Mouse (Mus musculus) embryonic facial prominence, embryonic 11.5 days (tissue): ENCODE measurements at regions not wholly inside any gene's neighbourhood (a gene's known extent, or its start where the extent isn't known, plus 50 kb on each side); places are given as distances from the start of the nearest gene placed in this dataset.
"Not testable (repeated sequence)": the region's sequence is repeated elsewhere in the genome, so short reads cannot be mapped to it uniquely, and the experiment has no call there.

Experiments used
- ATAC-seq: fragments of 200-750 bp; cut with Nextera tagmentation; replicated peaks from 2 replicates; pipeline ENCODE4 v1.8.0; 2017; ENCODE audit warnings: low read depth; ENCODE audit not compliant: insufficient number of reproducible peaks, low FRiP score, low TSS enrichment
- DNase-seq: peaks from one replicate; pipeline ENCODE4 v3.0.0-alpha.2; 2015; ENCODE audit warnings: low spot score
- H3K27ac ChIP-seq: fragments of 300-500 bp; sonication (generic); replicated peaks from 2 replicates; pipeline ENCODE4 v1.5.1; 2014; ENCODE audit warnings: mild to moderate bottlenecking, low read depth, low read length, control low read depth
- H3K27me3 ChIP-seq: fragments of 300-500 bp; sonication (generic); 2 replicates; pipeline ENCODE4 v1.6.1; 2014; ENCODE audit warnings: mild to moderate bottlenecking, low read length, moderate library complexity, mixed read lengths; ENCODE audit not compliant: control insufficient read depth, insufficient read depth
- H3K36me3 ChIP-seq: fragments of 300-500 bp; sonication (generic); replicated peaks from 2 replicates; pipeline ENCODE4 v1.6.1; 2014; ENCODE audit warnings: low read depth, mild to moderate bottlenecking, low read length, moderate library complexity, mixed read lengths; ENCODE audit not compliant: control insufficient read depth, insufficient read depth
- H3K4me1 ChIP-seq: fragments of 300-500 bp; sonication (generic); 2 replicates; pipeline ENCODE4 v1.6.1; 2014; ENCODE audit warnings: low read length, mixed read lengths; ENCODE audit not compliant: control insufficient read depth, insufficient read depth
- H3K4me2 ChIP-seq: fragments of 300-500 bp; sonication (generic); 2 replicates; pipeline ENCODE4 v1.6.1; 2014; ENCODE audit warnings: low read depth, mild to moderate bottlenecking, control low read depth, low read length, moderate library complexity
- H3K4me3 ChIP-seq: fragments of 300-500 bp; sonication (generic); 2 replicates; pipeline ENCODE4 v1.5.1; 2014; ENCODE audit warnings: low read depth, low read length, control low read depth
- H3K9ac ChIP-seq: fragments of 300-500 bp; sonication (generic); replicated peaks from 2 replicates; pipeline ENCODE4 v1.6.1; 2014; ENCODE audit warnings: mild to moderate bottlenecking, control low read depth, low read length
- H3K9me3 ChIP-seq: fragments of 300-500 bp; sonication (generic); replicated peaks from 2 replicates; pipeline ENCODE4 v1.6.1; 2016; ENCODE audit warnings: mild to moderate bottlenecking, low read length, inconsistent platforms, mixed read lengths; ENCODE audit not compliant: control insufficient read depth
- WGBS: fragments of 180-500 bp; shearing (Covaris S2); extraction: QIAGEN DNeasy Blood & Tissue Kit; methylation state at CpG from one replicate; pipeline ENCODE4 v1.1.7; 2014; 5-methylcytosine and 5-hydroxymethylcytosine counted together

- not testable (repeated sequence) for ATAC-seq, H3K4me1 ChIP-seq, H3K9me3 ChIP-seq, H3K27me3 ChIP-seq, DNase-seq, H3K4me3 ChIP-seq, H3K9ac ChIP-seq, H3K4me2 ChIP-seq, H3K36me3 ChIP-seq, H3K27ac ChIP-seq
- WGBS = 88% methylated on average over 4 of the region's 4 CpGs
Measured at GRCm38 (mm10) chr14:87683091-87683806, 266.8 kb downstream of the Tdrd3 start.

GRCm38 (mm10) chr14:87689866-87690265, 273.4 kb downstream of the Tdrd3 start:
- no peaks in the 10 kb centered on the region for H3K9me3 ChIP-seq
- no peak overlapping the region for H3K4me2 ChIP-seq
- H3K27ac ChIP-seq = no peak overlapping the region
- no peak overlapping the region for H3K9ac ChIP-seq
- 81% methylated on average over 3 of the region's 3 CpGs for WGBS
- H3K4me1 ChIP-seq = no peaks in the 10 kb centered on the region
- DNase-seq (no peak), ATAC-seq (no peak)
- no peaks in the 10 kb centered on the region for H3K27me3 ChIP-seq
- no peaks in the 10 kb centered on the region for H3K36me3 ChIP-seq
- H3K4me3 ChIP-seq = no peak overlapping the region

GRCm38 (mm10) chr14:87736456-87736855, 320.0 kb downstream of the Tdrd3 start:
- H3K27ac ChIP-seq = no peak overlapping the region
- no peak overlapping the region for H3K4me2 ChIP-seq
- H3K4me3 ChIP-seq = no peak overlapping the region
- no peak for DNase-seq
- no peak overlapping the region for H3K9ac ChIP-seq
- 83% methylated on average over 1 of the region's 1 CpGs for WGBS
- H3K9me3 ChIP-seq = no peaks in the 10 kb centered on the region
- H3K4me1 ChIP-seq = no peaks in the 10 kb centered on the region
- H3K27me3 ChIP-seq = no peaks in the 10 kb centered on the region
- H3K36me3 ChIP-seq = no peaks in the 10 kb centered on the region
- no peak for ATAC-seq

- no peak for DNase-seq
- Histone ChIP-seq H3K36me3 (no peaks in the 10 kb centered on the region), H3K9ac (no peak overlapping the region), H3K4me2 (no peak overlapping the region), H3K4me1 (no peaks in the 10 kb centered on the region), H3K27me3 (no peaks in the 10 kb centered on the region), H3K4me3 (no peak overlapping the region), H3K9me3 (no peaks in the 10 kb centered on the region), H3K27ac (no peak overlapping the region)
- 70% methylated on average over 8 of the region's 8 CpGs for WGBS
- no peak for ATAC-seq
Measured at GRCm38 (mm10) chr14:87745524-87745923, 329.1 kb downstream of the Tdrd3 start.

- Histone ChIP-seq H3K9me3 (no peaks in the 10 kb centered on the region), H3K27ac (no peak overlapping the region), H3K27me3 (no peaks in the 10 kb centered on the region), H3K4me3 (no peak overlapping the region), H3K4me2 (no peak overlapping the region), H3K4me1 (no peaks in the 10 kb centered on the region), H3K36me3 (no peaks in the 10 kb centered on the region), H3K9ac (no peak overlapping the region)
- DNase-seq (no peak), ATAC-seq (no peak)
- 80% methylated on average over 5 of the region's 5 CpGs for WGBS
Measured at GRCm38 (mm10) chr14:87746011-87746410, 329.6 kb downstream of the Tdrd3 start.

- Histone ChIP-seq H3K27me3 (no peaks in the 10 kb centered on the region), H3K4me1 (no peaks in the 10 kb centered on the region), H3K4me2 (no peak overlapping the region), H3K9me3 (no peaks in the 10 kb centered on the region), H3K4me3 (no peak overlapping the region), H3K36me3 (no peaks in the 10 kb centered on the region), H3K27ac (no peak overlapping the region), H3K9ac (no peak overlapping the region)
- 77% methylated on average over 3 of the region's 3 CpGs for WGBS
- no peak for ATAC-seq
- DNase-seq = no peak
Measured at GRCm38 (mm10) chr14:87749068-87749467, 332.6 kb downstream of the Tdrd3 start.

GRCm38 (mm10) chr14:87749762-87750161, 333.3 kb downstream of the Tdrd3 start:
- H3K36me3 ChIP-seq = no peaks in the 10 kb centered on the region
- H3K9ac ChIP-seq = no peak overlapping the region
- H3K4me1 ChIP-seq = no peaks in the 10 kb centered on the region
- H3K4me3 ChIP-seq = no peak overlapping the region
- no peak overlapping the region for H3K4me2 ChIP-seq
- H3K27ac ChIP-seq = no peak overlapping the region
- ATAC-seq (no peak), DNase-seq (no peak)
- no peaks in the 10 kb centered on the region for H3K27me3 ChIP-seq
- H3K9me3 ChIP-seq = no peaks in the 10 kb centered on the region

- WGBS = 79% methylated on average over 3 of the region's 3 CpGs
- DNase-seq = no peak
- H3K4me3 ChIP-seq = no peak overlapping the region
- ATAC-seq = no peak
- no peak overlapping the region for H3K9ac ChIP-seq
- no peaks in the 10 kb centered on the region for H3K36me3 ChIP-seq
- H3K9me3 ChIP-seq = no peaks in the 10 kb centered on the region
- no peaks in the 10 kb centered on the region for H3K4me1 ChIP-seq
- no peak overlapping the region for H3K4me2 ChIP-seq
- H3K27me3 ChIP-seq = no peaks in the 10 kb centered on the region
- H3K27ac ChIP-seq = no peak overlapping the region
Measured at GRCm38 (mm10) chr14:87750665-87751170, 334.3 kb downstream of the Tdrd3 start.
